Mouse (Mus musculus): ENCODE data around the gene Rapgef6.
A peak's percentile ranks its signal among the peaks of the same experiment; 100 is the strongest.
"Not testable (repeated sequence)": the region's sequence is repeated elsewhere in the genome, so short reads cannot be mapped to it uniquely, and the experiment has no call there.

Rapgef6 gene

DNA sequence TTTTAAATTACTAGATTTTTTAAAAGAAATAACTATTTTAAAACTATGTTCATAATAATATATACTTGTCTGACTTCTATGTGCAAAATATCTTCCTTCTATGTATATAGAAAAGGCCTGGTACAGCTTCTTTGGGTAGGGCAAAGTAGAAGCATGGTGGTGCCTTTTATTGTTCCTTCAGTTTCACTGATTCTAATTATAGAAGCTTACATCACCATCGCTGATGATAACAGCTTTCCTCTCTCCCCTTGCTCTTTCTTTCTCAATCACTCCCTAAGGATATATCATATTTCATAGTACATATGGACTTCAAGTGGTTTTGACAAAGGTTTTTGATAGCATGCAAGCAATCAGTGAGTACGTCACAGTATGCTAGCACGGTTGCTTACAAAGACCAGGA lies 69.9 kb downstream of the Rapgef6 start:
- DNase-seq = no peak

DNA sequence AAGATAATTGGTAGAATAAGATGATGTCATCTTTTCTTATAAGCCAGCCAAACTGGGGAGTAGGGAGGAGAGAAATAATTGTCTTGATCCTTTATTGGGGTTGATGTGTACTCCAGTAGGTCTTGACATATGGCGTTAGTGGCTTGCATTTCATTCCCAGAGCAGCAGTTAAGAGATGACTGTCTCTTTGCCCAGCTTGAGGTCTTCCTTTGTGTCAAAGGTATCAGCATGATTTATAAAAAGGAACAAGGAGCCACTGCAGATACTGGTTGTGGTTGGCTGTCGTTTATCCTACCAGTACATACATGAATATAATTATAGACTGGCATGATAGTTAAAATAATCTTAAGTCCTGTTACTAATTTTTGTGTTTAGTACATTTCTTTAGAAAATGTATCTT lies 71.4 kb downstream of the Rapgef6 start:
- no peak for DNase-seq

GRCm38 (mm10) chr11:54595053-54595452 lies 72.4 kb downstream of the Rapgef6 start:
- peak; percentile 26 for DNase-seq

DNA sequence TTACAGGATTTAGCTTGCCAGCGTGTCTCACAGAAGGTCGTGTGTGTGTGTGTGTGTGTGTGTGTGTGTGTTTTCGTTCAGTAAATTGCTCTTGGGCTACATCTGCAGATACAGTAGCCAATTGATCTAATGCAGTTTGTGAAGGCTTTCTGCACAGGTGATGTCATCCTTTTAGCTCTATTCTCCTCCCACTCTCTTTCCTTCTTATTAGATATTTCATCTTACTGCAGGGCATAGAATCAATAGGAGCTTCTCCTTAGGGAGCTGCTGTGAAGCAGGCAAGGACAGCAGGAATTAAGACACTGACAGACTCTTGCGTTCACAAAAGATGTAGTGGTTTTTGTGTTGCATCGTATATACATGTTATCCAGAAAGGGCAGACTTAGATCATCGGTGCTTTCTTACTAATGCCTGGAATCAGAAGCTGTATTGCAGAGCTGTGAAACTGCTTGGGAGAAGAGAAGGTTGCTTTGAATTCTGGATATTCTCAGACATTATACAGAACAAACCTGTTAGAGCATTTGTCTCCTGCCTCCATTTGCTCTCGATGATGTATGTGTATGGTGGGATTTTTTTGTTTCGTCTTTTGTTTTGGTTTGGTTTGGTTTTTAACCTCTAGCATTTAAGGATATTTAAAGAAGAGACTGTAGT lies 73.4 kb downstream of the Rapgef6 start:
- DNase-seq = no peak

GRCm38 (mm10) chr11:54597902-54598447 lies 75.3 kb downstream of the Rapgef6 start:
- DNase-seq = peak; percentile 34

GRCm38 (mm10) chr11:54601121-54601520 lies 78.5 kb downstream of the Rapgef6 start:
- no peak for DNase-seq

GRCm38 (mm10) chr11:54602764-54603163 lies 80.1 kb downstream of the Rapgef6 start:
- not testable (repeated sequence) for DNase-seq

DNA sequence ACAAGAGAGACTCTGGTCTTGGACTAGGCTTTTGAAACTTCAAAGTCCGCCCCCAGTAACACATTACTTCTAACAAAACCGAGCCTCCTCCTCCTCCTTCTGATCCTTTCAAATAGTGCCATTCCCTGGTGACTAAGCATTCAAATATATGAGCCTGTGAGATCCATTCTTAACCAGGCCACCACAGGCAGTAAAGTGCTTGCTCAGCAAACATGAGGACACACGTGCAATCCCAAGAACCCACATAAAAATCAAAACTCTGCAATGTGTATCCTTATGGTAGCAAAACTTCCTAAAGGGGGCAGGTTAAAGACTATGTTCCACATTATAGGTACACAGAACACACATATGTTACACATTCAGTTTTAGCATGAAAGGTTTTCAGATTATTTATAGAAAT lies 81.8 kb downstream of the Rapgef6 start:
- DNase-seq = no peak

GRCm38 (mm10) chr11:54613628-54614027 lies 91.0 kb downstream of the Rapgef6 start:
- no peak for DNase-seq

DNA sequence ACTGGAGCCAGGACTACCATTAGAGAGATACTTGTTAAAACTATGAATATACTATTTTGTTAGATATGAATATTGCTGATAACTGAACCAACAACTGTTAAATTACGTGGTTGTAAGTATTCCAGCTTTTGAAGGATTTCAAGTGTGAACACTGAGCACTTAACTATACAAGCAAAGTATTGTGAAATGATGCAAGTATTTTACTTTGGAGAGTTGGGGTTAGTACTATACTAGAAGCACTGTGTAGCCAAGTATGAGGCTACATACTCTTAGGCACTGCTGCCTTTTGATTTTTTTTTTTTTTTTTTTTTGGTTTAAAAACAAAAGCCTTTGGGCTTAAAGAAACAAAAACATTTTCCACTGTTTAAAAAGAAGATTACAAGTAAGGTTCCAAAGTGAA lies 91.9 kb downstream of the Rapgef6 start:
- DNase-seq = no peak

GRCm38 (mm10) chr11:54618841-54619240 lies 96.2 kb downstream of the Rapgef6 start:
- DNase-seq = no peak

DNA sequence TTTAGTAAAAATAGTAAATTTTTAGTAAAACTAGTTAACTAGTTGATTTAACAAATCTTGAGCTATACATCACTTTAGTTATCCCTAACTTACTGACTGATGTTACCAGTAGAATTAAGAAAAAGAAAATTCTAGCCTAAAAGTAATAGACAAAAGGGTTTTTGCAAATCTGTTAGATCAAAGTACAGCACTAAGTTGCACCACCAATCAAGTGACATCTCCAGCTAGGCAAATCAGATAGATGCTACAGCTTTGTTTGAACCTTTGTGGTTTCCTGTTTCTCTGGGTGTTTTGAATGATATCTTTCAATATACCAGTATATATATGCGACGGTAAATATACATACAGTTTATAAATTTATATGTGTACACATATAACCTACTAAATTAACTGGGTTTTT lies 99.1 kb downstream of the Rapgef6 start:
- DNase-seq = no peak

- no peak for DNase-seq
Observed at GRCm38 (mm10) chr11:54626905-54627304, 104.3 kb downstream of the Rapgef6 start.

DNA sequence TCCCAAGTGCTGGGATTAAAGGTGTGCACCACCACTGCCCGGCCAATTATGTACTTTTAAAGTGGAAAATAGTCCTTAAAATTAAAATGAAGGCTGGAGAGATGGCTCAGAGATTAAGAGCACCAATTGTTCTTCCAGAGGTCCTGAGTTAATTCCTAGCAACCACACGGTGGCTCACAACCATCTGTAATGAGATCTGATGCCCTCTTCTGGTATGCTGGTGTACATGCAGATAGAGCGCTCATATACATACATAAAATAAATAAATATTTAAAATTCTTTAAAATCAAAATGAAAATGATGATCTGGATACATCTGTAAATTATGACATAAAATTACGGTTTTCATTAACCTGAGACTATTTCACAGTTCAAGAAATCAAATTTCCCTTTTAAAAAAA lies 123.8 kb downstream of the Rapgef6 start:
- no peak for DNase-seq

DNA sequence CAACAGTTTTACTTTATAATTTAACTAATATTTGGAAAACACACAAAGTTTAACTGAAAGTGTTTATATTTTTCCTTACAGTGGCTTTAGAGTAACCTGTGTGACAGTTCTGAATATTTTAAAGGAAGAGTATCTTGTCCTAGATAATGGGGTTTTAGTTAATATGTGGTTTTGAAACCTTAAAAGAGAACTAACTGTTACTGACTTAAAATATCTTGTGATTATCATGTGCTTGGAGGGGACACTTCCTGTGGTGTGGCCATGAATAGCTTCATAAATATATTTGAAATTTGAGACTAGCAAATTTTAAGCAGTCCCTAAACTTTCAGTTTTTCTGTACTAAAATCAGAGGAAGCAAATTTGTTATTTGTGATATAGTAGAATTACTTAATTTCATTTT lies 125.9 kb downstream of the Rapgef6 start:
- DNase-seq = no peak

DNA sequence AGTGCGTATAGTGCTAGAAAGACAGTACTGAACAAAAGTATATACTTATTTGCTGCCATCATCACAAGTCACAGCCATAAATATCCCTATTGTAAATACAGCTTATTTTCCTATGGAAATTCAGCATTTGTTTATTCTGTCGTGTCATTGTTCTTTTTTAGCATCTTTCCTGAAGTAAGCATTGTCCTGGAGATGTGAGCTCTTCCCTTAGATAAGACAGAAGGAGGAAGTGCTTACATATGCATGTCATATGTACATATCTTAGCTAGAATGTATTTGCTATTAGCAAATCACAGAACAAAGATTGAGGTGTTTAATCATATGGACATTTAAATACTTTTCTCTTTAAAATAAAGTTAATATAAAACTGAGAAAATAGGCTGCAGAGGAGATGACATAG lies 132.8 kb downstream of the Rapgef6 start:
- DNase-seq = no peak

GRCm38 (mm10) chr11:54673575-54674298 lies 151.1 kb downstream of the Rapgef6 start:
- no peak for DNase-seq

- no peak for DNase-seq
Observed at GRCm38 (mm10) chr11:54675792-54676489, 153.3 kb downstream of the Rapgef6 start.

- no peak for DNase-seq
Observed at GRCm38 (mm10) chr11:54679141-54679540, 156.5 kb downstream of the Rapgef6 start.

- no peak for DNase-seq
Observed at GRCm38 (mm10) chr11:54684831-54685230, 162.2 kb downstream of the Rapgef6 start.

GRCm38 (mm10) chr11:54690171-54690570 lies 167.5 kb downstream of the Rapgef6 start:
- no peak for DNase-seq

DNA sequence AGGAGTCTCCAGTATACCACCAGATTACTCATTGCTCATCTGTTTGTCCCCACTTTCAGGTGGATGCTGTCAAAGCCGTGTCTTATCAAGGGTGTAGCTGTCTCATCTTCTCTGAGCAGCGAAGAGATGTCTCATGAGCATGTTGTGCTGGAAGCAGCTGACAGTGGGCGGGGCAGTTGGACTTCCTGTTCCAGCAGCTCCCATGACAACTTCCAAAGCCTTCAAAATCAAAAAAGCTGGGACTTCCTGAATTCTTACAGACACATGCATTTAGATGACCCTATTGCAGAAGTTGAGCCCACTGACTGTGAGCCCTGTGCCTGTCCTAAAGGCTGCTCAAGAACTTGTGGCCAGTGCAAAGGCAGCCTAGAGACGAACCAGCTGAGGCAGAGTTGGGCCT lies 168.5 kb downstream of the Rapgef6 start:
- peak; percentile 9 for DNase-seq

DNA sequence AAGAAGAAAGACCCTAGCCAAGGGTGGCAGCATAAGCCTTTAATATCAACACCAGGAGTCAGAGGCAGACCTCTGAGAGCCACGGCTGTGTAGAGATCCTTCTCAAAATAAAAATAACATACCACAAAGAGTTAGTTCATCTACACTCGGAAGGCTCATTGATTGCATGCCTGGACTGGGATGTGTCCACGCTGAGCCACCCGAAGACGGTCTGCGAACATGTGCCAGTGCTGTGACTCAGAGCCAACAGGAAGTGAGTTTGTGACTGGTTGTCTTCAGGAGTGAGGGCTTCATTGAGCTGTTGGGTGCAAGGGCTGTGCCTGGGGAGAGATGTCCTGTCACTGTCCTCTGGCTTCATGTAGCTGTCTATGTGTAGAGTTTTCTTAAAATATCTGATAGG lies 171.0 kb downstream of the Rapgef6 start:
- no peak for DNase-seq

- DNase-seq = no peak
Observed at GRCm38 (mm10) chr11:54694291-54694690, 171.6 kb downstream of the Rapgef6 start.
